Mouse (Mus musculus) layer of hippocampus, adult 2 months (tissue): ENCODE data around the gene Pim3. TPM values are rescaled to one million over a fixed set of nuclear protein-coding genes. Genes with fewer than 3 reads are reported as not detected.

Experiments used
- DNase-seq, 2 experiments: peaks; one replicate each; pipeline ENCODE4 v3.0.0; 2022; ENCODE audit warnings: low spot score in 2 of 2
- H3K27ac ChIP-seq: fragments of 200-600 bp; 2 replicates; pipeline ENCODE4 v1.8.1; 2022
- H3K4me3 ChIP-seq: fragments of 200-600 bp; 2 replicates; pipeline ENCODE4 v1.8.1; 2022; ENCODE audit warnings: mild to moderate bottlenecking
- CTCF ChIP-seq: fragments of 200-600 bp; conservative IDR thresholded peaks from 2 replicates; pipeline ENCODE4 v1.8.1; 2022; ENCODE audit warnings: antibody characterized with exemption, mild to moderate bottlenecking, moderate library complexity
- total RNA-seq, 2 experiments: library from RNA; stranded (reverse); gene quantifications; 2 replicates each; pipeline ENCODE4 v1.2.3; 2021

Pim3 gene
- total RNA-seq, 2 experiments from 2014 or later, result 29.9 to 37.9 TPM

DNA sequence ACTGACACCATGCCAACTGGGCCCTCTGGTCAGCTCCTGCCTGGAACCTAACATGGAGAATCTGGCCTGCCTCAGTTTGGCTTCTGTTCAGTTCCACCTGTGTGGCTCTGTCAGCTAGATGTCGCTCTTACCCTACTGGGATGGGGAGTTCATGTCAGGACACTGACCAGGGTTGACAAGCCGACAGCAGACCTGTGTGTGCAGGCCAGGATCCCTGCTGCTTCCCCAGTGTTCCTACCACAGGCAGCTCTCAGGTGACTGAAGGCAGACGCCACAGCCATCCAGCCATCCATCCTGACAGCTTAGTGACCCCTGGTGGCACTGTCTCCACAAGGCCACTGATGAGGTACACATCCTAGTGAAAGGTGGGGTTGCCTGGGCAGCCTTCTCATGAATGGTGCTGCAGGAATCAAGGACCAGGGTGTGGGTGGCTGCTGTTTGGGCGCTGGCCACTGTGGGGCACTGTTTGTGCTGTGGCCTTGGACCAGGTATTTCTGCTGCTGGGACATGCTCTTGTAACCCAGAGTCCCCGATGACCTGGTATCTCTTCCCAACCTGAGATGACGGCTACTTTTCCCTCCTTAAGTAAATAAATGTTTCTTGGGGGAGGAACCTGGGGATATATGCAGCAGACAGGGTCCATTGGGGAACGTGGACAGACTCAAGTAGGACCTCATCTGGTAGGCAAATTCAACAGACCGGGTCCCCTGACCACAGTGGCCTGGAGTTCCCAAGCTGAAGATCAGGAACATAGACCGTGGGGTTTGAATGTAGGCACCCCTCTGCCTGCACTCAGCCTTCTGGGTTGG is 33.8 kb upstream of the Pim3 start:
- peak in 1 of 2 experiments; percentile 47 for DNase-seq
- TF ChIP-seq CTCF, result peak; percentile 53
- no peak overlapping the region for H3K4me3 ChIP-seq
- no peak overlapping the region for H3K27ac ChIP-seq

DNA sequence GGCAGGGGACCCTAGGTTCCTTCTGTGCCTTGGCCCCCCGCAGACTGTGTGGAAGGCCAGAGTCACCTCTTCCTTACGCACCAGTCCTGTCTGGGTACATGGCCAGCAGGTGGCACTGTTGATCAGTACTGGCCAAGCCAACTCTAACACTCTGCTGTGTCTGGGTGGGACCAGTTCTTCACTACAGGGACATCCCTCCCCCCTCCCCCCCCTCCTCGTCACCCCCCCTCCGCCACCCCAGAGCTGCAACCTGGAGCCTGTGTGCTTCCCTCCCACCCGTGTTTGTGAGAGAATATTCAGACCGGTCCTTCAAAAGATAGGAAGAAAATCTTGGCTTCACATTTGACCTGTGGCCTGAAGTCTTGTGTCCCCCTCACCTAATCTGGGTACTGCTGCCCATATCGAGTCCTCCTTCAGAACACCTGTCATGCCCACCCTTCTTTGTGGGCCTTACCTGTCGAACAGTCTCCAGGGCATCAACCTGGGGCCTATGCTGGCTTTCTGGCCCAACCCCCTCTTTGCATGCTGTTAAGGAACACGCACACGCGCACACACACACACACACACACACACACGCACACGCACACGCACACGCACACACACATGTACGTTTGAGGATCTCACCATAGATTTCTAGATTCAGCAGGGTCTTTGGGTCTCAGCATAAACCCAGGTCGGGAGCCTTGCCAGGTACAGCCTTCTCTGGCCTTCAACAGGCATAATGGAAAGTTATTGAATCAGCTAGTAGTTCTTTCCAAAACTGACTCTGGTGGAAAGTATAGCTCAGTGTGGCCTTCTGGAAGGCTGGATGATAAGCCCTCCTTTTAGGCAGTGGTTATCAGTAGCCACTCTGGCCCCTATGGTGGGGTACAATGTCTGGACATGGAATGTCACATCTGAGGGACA is 32.9 kb upstream of the Pim3 start:
- DNase-seq, result peak; percentile 82 to 90
- no peak overlapping the region for H3K27ac ChIP-seq
- H3K4me3 ChIP-seq, result no peak overlapping the region
- TF ChIP-seq CTCF, result peak; percentile 70

DNA sequence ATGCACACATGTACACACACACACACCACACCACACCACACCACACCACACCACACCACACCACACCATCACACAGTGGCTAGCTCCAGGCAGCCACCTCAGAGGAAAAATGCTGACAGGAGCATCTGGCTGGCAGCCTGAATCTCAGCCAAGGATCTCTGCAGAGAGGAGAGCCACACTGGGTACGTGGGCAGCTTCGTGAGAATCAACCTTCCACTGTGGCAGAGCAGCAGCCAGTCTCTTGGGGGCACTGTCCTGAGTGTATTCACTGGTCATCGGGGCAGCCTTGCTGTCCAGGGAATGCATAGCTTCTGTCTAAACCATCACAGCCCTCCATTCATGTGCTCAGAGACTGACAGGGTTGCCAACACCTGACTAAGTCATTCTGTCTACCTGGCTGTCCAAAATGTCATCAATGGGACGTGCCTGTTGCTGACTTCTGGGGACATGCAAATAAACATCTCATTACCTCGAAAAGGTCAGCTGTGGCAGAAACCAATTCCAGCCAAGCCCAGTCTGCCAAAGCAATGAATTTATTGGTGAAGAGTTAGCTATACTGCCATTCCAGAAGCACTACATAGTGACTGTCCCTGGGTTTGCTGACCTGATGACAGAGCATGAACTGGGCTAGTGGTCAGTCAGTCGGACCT is 32.1 kb upstream of the Pim3 start:
- DNase-seq, result no peak
- Histone ChIP-seq H3K4me3 (no peak overlapping the region), H3K27ac (no peak overlapping the region)
- TF ChIP-seq CTCF, result peak; percentile 32

DNA sequence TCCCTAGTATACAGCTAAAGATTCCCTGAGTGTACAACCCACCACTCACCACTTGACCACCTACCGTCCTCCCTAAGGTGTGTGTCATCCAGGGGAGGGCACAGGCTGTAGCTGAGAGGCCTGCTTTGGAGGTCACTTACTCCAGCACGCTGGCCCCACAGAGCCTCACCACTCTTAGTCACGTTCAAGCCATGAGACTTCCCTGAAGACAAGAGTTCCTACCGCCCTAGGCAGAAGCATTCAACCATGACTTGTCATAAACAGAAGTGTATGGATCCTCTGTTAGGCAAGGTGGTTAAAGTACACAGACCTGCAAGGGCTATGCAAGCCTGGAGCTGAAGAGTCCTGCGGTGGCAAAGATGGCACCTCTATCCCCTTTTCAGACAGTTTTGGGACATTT is 31.3 kb upstream of the Pim3 start:
- H3K27ac ChIP-seq, result no peak overlapping the region
- DNase-seq, result no peak
- H3K4me3 ChIP-seq, result no peak overlapping the region
- no peak for TF ChIP-seq CTCF

DNA sequence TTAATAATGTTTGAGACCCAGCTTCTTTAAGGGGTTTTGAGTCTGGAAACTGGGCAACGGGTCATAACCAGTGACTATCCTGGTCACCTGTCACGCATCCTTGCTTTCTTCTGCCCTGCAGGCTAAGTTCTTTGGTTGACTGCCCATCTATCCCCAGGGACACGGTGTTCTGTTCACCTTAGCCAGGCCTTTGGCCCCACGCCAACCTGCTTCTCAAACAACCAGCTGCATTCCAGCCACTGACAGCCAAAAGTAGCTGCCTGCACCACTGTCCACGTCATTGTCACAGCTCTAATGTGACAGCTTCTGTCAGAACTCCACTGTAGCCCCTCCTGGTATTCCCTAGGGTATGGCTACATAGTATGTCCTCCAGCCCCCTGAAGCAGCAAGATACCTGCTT is 30.5 kb upstream of the Pim3 start:
- no peak for DNase-seq
- H3K27ac ChIP-seq, result no peak overlapping the region
- no peak overlapping the region for H3K4me3 ChIP-seq
- TF ChIP-seq CTCF, result no peak

DNA sequence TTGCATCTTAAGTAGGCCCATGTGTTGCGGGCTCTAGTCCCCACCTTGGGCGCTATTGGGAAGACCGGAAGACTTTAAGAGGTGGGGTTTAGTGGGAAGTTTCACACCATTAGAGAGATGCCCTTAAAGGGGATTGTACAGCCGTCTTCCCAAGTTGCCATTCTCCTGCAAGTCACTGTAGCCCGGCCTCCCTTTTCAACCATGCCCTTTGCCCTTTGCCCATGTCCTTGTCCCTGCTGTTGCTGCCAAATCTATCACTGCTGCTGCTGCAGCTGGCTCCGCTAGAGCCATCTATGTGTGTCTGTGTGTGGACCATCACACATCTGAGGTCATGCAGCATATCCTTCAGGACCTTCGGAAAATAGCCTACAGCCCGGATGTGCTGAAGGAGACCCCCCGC is 29.4 kb upstream of the Pim3 start:
- no peak overlapping the region for H3K27ac ChIP-seq
- TF ChIP-seq CTCF, result no peak
- H3K4me3 ChIP-seq, result no peak overlapping the region
- DNase-seq, result no peak

DNA sequence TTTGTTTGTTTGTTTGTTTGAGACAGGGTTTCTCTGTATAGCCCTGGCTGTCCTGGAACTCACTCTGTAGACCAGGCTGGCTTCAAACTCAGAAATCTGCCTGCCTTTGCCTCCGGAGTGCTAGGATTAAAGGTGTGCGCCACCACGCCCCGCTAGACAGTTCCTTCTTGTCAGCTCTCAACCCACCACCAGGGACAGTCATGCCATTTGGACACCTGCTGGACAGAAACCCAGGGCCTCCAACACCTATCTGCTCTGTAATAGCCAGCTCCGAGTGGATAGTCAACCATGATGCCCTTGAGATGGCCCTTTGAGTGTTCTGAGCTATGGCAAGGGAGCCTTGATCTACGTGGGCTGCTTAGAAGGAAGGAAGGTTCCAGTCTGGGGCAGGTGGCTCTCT is 26.0 kb upstream of the Pim3 start:
- DNase-seq, result no peak
- Histone ChIP-seq H3K4me3 (no peak overlapping the region), H3K27ac (no peak overlapping the region)
- TF ChIP-seq CTCF, result peak; percentile 40

DNA sequence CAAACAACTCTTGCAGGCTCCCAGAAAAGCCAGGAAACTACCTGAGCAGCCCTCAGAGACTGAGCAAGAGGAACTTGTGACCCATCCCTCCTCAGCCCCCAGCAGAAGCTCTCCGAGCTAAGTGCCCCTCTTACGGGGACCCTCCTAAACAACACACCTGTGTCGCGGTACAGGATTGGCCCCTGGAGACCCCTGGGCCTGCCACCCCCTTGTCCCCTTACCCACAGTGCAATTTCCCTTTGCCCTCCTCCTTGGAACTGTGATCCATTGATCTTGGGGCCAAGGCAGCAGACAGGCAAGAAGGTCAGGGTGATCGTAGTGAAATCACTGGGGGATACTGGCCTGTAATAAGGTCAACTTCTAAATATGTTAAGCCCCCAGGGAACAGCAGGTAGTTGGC is 25.4 kb upstream of the Pim3 start:
- H3K4me3 ChIP-seq, result no peak overlapping the region

DNA sequence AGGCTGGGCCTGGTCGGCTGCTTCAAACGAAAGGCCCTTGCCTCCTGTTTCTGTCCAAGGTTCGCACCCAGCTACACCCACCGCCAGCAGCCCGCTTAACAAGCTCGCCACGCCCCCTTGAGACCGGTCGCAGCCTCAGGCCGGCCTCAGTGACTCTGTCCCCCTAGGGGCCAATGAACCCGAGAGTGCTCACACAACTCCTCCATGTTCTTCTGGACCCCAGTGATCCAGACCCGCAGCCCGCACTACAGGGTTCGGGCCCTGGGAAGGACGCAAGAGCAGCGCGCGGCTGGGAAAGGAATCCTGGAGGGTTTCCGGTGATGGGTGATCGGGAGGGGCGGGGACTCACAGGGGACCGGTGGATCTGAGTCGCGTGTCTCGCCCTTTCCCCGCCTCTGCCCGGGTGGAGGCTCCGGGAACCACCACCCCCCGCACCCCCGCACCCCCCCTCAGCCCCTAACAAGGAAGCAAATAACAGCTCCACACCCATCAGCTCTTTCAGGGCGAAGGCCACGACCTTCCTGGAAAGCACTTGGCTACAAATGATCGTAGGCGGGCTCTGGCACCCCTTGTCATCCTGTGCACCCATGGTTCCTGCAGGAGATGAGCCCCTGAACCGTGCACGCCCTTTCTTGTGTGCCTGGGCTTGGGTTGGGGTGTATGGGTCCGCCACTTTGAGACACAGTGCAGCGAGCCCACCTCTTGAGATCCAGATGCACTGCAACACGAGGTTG is 24.6 kb upstream of the Pim3 start:
- H3K4me3 ChIP-seq, result peak overlapping the region; percentile 66
- H3K27ac ChIP-seq, result peak overlapping the region; percentile 76
- DNase-seq, result peak; percentile 60 to 63
- peak; percentile 51 for TF ChIP-seq CTCF

More for the DNA sequence above, 25.4 kb upstream of the Pim3 start:
- no peak for DNase-seq
- no peak for TF ChIP-seq CTCF
- no peak overlapping the region for H3K27ac ChIP-seq

DNA sequence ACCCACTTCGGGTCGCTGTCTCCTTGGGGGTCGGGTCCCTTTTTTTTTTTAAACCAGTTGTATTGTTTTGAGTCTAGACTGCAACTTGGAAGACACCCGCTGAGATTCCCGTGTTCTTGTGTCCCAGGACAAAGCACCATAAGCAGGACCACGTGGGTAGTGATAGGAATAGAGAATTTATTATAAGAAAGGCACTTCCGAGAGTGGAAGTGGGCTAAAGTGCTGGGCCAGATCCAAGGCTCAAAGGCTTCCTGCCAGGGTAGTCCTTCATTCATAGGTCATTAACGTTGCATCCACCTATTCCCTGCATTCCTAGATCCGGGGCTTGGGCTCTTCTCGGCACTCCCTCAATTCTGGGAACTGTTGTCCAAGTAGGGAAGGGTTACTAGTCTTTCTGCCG is 24.0 kb upstream of the Pim3 start:
- peak overlapping the region; percentile 66 for H3K4me3 ChIP-seq

DNA sequence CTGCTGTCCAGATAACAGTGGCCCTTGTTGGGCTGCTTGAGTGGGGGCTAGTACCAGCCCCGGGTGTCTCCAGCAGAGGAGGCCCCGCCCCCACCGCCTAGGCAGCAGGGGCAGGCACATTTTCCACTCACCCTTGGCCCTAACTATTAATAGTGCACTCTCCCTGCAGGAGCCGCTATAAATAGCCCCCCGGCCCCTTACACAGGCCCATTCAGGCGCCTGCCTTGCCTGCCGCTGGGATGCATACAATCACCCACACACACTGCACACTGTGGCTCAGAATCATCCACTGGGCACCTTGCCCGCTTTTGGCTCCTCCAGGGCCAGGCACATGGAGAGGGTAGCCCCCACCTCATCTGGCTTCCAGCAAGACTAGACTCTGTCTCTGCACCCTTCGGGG is 22.7 kb upstream of the Pim3 start:
- TF ChIP-seq CTCF, result no peak
- peak; percentile 68 to 76 for DNase-seq
- peak overlapping the region; percentile 1; the same call in 1 of the 2 replicates for H3K4me3 ChIP-seq
- H3K27ac ChIP-seq, result peak overlapping the region; percentile 90

More for the DNA sequence above, 24.0 kb upstream of the Pim3 start:
- peak overlapping the region; percentile 76 for H3K27ac ChIP-seq
- DNase-seq, result no peak
- TF ChIP-seq CTCF, result no peak

DNA sequence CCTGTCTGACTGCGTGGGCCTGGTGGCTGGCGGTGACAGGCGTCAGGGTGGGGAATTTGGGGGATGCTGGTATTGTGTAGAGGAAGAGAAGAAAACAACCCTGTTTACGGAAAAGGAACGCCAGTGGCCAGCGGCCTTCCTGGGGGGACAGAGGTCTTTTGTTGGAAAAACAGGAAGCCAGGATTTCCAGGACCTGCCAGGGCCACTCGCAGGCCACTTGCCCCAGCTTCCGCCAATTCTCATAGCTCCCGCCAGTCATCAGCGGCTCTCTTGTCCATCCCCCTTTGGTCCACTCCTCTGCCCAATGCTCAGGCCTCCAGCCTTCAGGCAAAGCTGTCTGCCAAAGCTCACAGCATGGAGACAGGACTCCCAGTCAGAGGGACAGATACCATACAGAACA is 21.9 kb upstream of the Pim3 start:
- TF ChIP-seq CTCF, result no peak
- Histone ChIP-seq H3K27ac (peak overlapping the region; percentile 90), H3K4me3 (no peak overlapping the region)
- DNase-seq, result no peak
